Mouse (Mus musculus) thymus, adult 2 months (tissue): ENCODE results near the gene Llcfc1.

Source experiments
- CTCF ChIP-seq: fragments of 200-500 bp; IDR thresholded peaks from 2 replicates; pipeline ENCODE4 v1.5.1; 2012; ENCODE audit warnings: mild to moderate bottlenecking, control low read depth, low read length, moderate library complexity, borderline replicate concordance; ENCODE audit not compliant: control insufficient read depth, poor library complexity, insufficient read depth; ENCODE audit errors: extremely low read depth
- POLR2A ChIP-seq: fragments of 200-500 bp; IDR thresholded peaks from 2 replicates; pipeline ENCODE4 v1.6.1; 2012; ENCODE audit warnings: mild to moderate bottlenecking, low read length, control low read depth, moderate library complexity; ENCODE audit not compliant: control insufficient read depth, poor library complexity, insufficient read depth; ENCODE audit errors: extremely low read depth

- TF ChIP-seq CTCF (no peak), POLR2A (no peak)
Observed at GRCm38 (mm10) chr6:41637393-41637792, 46.8 kb upstream of the Llcfc1 start.
